Mouse (Mus musculus): ENCODE measurements at regions not wholly inside any gene's neighbourhood (a gene's known extent, or its start where the extent isn't known, plus 50 kb on each side); places are given as distances from the start of the nearest gene placed in this dataset.

- H3K27ac ChIP-seq (ENCODE audit: insufficient read depth, low read depth, low read length), result no peak overlapping the region
Observed at GRCm38 (mm10) chr10:30278987-30279386, 78.6 kb upstream of the Cenpw start.

GRCm38 (mm10) chr10:30265129-30265528, 64.8 kb upstream of the Cenpw start:
- 33% methylated on average over 4 of the region's 4 CpGs for WGBS
- DNase-seq, result no peak
- Histone ChIP-seq H3K27ac (ENCODE audit: insufficient read depth, low read depth, low read length) (no peak overlapping the region), H3K4me3 (ENCODE audit: insufficient read depth, low read depth, low read length) (no peak overlapping the region), H3K36me3 (ENCODE audit: control insufficient read depth, insufficient read depth, low read length) (no peaks in the 10 kb centered on the region), H3K4me1 (ENCODE audit: control insufficient read depth, insufficient read depth, low read length) (no peaks in the 10 kb centered on the region), H3K27me3 (replicated peaks; ENCODE audit: control insufficient read depth, insufficient read depth, low read length) (no peaks in the 10 kb centered on the region)
- TF ChIP-seq POLR2A (IDR thresholded peaks at IDR 0.05; ENCODE audit: low read depth, low read length) (no peak), CTCF (conservative IDR thresholded peaks at IDR 0.05; ENCODE audit: insufficient read depth, insufficient read length, low read depth, low read length) (no peak)

More at GRCm38 (mm10) chr10:30278987-30279386, 78.6 kb upstream of the Cenpw start:
- Histone ChIP-seq H3K4me1 (ENCODE audit: control insufficient read depth, insufficient read depth, low read length) (peaks cover 8% of the 10 kb centered on the region; the same call in 1 of the 2 replicates), H3K36me3 (ENCODE audit: control insufficient read depth, insufficient read depth, low read length) (no peaks in the 10 kb centered on the region), H3K27me3 (replicated peaks; ENCODE audit: control insufficient read depth, insufficient read depth, low read length) (no peaks in the 10 kb centered on the region), H3K4me3 (ENCODE audit: insufficient read depth, low read depth, low read length) (no peak overlapping the region)
- DNase-seq, result no peak
- TF ChIP-seq POLR2A (IDR thresholded peaks at IDR 0.05; ENCODE audit: low read depth, low read length) (no peak), CTCF (conservative IDR thresholded peaks at IDR 0.05; ENCODE audit: insufficient read depth, insufficient read length, low read depth, low read length) (no peak)

GRCm38 (mm10) chr10:30259716-30260115, 59.4 kb upstream of the Cenpw start:
- TF ChIP-seq POLR2A (IDR thresholded peaks at IDR 0.05; ENCODE audit: low read depth, low read length) (no peak), CTCF (conservative IDR thresholded peaks at IDR 0.05; ENCODE audit: insufficient read depth, insufficient read length, low read depth, low read length) (no peak)
- no peak for DNase-seq

GRCm38 (mm10) chr10:30257889-30258288, 57.5 kb upstream of the Cenpw start:
- H3K4me3 ChIP-seq (ENCODE audit: insufficient read depth, low read depth, low read length), result no peak overlapping the region
- no peak overlapping the region for H3K27ac ChIP-seq (ENCODE audit: insufficient read depth, low read depth, low read length)
- 45% methylated on average over 4 of the region's 4 CpGs for WGBS
- no peaks in the 10 kb centered on the region for H3K36me3 ChIP-seq (ENCODE audit: control insufficient read depth, insufficient read depth, low read length)
- no peaks in the 10 kb centered on the region; the same call in 1 of the 2 replicates for H3K27me3 ChIP-seq (replicated peaks; ENCODE audit: control insufficient read depth, insufficient read depth, low read length)
- H3K4me1 ChIP-seq (ENCODE audit: control insufficient read depth, insufficient read depth, low read length), result no peaks in the 10 kb centered on the region
- no peak for TF ChIP-seq POLR2A (IDR thresholded peaks at IDR 0.05; ENCODE audit: low read depth, low read length)
- no peak for TF ChIP-seq CTCF (conservative IDR thresholded peaks at IDR 0.05; ENCODE audit: insufficient read depth, insufficient read length, low read depth, low read length)
- no peak for DNase-seq

More at GRCm38 (mm10) chr10:30259716-30260115, 59.4 kb upstream of the Cenpw start:
- 76% methylated on average over 3 of the region's 3 CpGs for WGBS
- Histone ChIP-seq H3K4me1 (ENCODE audit: control insufficient read depth, insufficient read depth, low read length) (no peaks in the 10 kb centered on the region), H3K27ac (ENCODE audit: insufficient read depth, low read depth, low read length) (no peak overlapping the region), H3K36me3 (ENCODE audit: control insufficient read depth, insufficient read depth, low read length) (no peaks in the 10 kb centered on the region), H3K4me3 (ENCODE audit: insufficient read depth, low read depth, low read length) (no peak overlapping the region), H3K27me3 (replicated peaks; ENCODE audit: control insufficient read depth, insufficient read depth, low read length) (no peaks in the 10 kb centered on the region; the same call in 1 of the 2 replicates)

All from kidney, adult 2 months (tissue).